Mouse (Mus musculus) neural tube, embryonic 10.5 days (tissue): ENCODE data around the gene Ptpn3.
"Not testable (repeated sequence)": the region's sequence is repeated elsewhere in the genome, so short reads cannot be mapped to it uniquely, and the experiment has no call there.

Experiments used
- DNase-seq: peaks from one replicate; pipeline ENCODE4 v3.0.0-alpha.2; 2017; ENCODE audit warnings: low spot score; ENCODE audit errors: extremely low spot score

Ptpn3 gene

DNA sequence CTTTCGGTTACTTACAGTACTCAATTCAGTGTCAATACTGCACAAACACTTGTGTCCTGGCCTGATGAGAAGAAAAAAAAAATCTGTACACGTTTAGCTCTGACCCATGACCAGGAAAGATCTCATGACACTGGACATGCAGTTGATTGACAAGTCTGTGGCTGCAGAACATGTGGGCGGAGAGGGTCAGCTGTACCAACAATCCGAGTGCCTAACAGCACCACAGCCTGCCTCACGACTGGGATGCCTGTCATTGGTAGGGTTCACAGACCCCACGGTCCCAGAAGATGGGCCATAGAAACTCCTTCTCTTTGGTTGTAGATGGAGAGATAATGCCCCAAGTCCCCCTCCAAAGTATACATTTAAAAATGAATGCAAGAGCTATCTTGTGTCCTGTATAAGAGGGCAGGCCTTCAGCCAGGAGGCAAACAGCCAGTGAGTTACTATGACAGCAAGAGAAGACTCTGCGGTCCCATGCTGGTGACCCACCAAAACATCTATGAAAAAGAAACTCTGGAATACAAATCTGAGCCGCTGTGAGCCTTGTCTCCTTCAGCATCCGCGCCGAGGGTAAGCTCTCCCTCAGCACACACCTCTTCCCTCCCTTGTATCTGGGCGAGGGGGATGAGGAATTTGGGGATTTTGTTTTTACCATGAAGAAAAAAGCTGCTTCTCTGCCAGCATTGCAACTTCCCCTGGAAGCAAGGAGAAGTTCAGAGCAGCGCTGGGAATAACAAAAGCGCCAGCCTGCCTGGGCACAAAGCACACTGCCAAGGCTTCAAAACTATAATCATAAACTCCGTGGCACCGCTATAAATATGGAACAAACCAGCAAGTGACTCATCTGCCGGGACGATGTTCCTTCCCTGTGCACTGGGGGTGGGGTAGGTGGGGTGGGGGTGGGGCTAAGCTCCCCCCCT lies 72.8 kb downstream of the Ptpn3 start:
- DNase-seq = no peak

DNA sequence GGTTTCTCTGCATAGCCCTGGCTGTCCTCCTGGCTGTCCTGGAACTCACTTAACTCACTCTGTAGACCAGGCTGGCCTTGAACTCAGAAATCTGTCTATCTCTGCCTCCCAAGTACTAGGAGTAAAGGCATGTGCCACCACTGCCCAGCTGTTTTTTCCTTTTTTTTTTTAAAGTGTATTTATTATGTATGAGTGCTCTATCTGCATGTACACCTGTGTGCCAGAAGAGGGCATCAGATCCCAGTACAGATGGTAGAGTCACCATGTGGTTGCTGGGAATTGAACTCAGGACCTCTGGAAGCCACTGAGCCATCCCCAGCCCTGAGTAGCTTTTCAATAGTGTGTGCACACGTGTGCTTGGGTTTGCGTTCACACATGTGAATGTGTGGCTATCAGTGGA lies 76.9 kb downstream of the Ptpn3 start:
- DNase-seq = no peak

DNA sequence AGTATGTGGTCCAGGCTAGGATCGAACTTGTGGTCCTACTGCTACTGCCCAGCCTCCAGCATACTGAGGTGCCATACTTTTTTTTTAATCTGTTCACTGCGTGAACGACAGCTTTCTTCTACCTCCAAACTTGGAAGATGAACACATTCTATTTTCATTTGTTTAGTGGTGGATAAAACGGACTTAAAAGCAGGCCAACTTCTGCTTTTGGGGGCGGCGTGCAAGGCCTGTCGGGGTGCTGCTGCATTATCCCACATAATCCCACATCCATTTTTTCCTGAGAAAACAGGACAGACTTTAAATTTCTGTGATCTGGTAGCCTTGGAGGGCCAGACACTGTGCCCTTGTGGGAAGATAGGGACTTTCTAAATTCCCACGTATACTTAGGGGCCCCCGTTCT lies 83.9 kb downstream of the Ptpn3 start:
- no peak for DNase-seq

DNA sequence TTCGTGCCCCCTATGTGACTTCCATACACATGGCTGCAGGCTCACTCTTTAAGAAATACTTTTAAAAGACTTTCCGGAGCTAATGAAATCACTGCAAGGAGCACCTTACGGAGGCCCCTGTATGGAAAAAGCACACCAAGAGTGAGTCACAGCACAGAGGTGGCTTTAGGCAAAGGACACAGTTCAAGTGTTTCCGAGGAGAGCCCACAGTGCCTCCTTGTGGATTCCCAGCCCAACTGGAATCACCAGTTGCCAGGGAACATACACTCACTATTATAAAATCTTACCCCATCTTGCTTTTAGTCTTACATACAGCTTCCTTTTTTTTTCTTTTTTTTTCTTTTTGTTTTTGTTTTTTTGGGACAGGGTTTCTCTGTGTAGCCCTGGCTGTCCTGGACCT lies 85.1 kb downstream of the Ptpn3 start:
- no peak for DNase-seq

DNA sequence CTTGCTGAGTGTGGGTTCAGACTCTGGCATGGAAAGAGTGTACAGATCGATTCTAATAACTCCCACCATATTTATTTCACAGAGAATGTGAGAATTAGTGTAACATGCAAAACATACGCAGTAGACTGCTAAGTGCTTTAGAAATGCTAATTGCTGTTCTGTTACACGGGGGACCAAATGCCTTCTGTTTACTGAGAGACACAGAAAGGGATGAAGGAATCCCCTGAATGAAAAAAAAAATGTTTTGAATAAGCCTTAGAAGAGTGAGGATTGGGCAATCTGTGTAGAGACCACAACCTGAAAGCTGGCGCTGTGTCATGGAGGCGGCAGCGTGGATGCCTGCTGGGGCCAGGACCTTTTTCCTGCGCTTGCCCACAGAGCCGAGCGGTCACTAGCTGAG lies 86.8 kb downstream of the Ptpn3 start:
- no peak for DNase-seq

DNA sequence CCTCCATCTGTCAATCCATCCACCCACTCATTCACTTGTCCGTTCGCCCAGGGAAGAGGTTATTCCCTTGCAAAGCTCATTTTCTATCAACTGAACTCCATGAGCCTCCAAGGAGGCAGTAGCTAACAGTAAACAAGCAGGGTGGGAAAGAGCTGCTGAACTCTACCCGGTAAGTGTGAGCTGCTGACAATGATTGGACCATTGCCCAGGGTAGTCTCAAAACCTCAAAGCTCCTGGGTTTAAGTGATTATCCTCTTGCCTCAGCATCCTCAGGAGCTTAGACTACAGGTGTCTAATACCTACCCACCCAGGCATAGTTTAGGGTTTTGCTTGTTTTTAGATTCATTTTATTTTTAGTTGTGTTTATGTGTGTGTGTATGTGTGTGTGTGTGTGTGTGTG lies 87.5 kb downstream of the Ptpn3 start:
- no peak for DNase-seq

DNA sequence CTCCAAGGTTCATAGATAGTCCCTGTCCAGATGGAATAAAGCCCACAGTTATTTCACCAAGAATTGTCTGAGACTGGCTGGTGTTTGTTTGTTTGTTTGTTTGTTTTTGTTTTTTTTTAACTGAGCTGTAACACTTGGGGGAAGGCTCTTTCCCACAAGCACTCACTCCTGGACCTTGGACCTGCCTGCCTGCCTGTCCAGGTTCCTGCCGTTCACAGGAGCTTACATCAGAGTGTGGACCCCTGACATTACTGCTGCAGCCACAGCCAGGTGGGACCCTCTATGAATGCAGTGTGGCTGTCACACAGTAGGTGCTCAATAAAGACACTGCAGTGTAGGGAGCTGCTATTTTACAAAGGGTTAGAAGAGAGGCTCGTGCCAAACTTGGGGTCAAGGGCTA lies 89.9 kb downstream of the Ptpn3 start:
- no peak for DNase-seq

DNA sequence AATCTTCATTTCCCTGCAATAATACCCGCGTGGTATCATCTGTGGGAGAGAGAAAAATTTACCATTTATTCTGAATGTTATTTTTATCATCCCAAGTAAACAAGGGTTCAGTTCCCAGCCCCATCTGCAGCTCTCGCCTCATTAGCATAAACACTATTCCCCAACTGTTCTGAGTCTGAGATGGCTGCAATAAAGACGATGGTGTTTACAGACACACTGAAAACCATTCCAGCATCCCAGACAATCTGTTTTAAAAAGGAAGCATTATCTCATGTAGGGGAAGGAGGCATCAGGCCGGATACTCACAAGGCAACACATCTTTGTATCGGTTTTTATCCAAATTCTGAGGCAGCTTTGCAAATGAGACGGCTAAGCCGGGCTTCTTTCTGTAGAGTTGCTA lies 95.7 kb downstream of the Ptpn3 start:
- no peak for DNase-seq

DNA sequence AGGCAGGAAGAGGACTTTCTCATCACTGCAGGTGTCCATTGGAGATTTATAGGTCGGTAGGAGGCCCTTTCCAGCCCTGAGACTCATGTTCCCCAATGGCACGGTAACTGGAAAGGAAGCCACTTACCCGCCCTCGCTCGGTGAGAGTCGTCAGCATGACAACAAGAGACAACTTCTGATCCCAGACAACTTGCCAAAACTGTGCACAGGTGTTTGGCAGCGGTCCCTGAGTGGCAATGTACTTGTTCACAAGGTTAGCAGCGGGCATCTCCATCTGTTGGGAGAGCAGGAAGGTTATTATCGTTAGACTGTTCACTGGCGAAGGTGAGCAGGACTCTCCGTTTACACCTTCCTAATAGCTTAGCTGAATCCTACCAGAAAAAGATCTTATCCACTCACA lies 96.9 kb downstream of the Ptpn3 start:
- DNase-seq = no peak

DNA sequence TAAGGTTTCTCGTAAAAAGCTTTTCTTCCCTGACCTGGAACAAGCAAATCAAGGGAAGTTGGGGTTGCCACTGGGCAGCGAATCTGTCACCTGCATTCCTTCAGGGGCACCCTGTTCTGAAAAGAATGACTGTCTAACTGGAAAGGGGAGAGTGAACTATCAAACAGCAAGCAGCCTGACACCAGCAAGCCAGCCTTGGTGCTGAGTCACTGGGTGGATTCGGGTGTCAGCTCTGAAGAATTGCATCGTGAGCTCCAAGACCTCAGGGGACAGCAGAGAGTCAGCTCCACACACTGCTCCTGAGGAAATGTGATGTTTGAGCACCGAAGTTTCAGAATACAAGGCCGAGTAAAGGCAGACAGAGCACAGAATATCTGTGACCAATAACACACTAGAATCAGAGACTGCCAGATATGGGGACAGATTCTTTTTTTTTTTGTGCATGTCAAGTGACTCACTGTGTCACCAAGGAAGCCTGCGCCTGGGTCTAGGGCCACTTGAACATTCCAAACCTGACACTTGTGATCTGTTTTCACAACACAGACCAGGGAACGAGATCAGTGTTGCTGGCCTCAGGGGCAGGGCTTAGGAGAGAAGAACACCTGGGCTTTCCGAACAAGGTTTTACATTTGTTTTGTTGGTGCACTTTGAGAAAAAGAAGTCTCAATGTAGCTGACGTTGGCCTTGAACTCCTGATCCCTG lies 98.8 kb downstream of the Ptpn3 start:
- no peak for DNase-seq

DNA sequence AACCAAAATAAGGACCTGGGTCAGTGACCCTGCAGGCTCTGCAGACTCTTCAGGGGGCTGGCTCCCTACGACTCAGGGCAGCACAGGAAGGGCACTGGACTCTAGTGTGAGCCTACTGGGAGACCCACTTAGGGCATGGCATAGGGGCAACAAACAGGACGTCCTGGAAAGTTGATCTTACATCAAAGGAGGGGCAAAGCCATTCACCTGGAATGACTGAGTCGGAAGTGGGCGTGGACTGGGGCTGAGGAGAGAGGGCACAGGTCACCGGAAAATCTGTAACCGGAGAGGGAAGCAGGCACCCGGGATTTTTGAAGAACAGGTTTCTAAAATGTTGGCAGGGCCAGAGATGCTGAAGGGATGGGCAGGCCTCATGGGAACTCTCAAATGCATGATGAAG lies 99.5 kb downstream of the Ptpn3 start:
- no peak for DNase-seq

DNA sequence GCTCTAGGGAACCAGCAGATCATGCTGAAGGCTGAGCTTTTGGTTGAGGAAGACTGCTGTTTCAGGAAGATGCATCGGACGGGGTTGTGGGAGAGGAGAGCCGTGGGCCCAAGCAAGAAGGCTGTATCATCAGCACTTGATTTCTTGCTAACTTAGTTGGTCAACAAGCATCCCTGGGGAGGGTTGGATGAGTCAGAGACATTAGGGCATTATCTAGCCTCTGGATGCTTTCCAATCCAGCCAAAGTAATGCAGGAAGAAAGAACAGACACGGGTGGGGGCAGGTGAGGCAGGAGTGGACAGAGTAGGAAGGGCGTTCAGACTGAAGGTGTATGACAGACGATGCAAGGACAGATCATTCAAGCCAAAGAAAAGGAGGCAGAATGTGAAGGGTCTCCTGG lies 101.0 kb downstream of the Ptpn3 start:
- DNase-seq = no peak

DNA sequence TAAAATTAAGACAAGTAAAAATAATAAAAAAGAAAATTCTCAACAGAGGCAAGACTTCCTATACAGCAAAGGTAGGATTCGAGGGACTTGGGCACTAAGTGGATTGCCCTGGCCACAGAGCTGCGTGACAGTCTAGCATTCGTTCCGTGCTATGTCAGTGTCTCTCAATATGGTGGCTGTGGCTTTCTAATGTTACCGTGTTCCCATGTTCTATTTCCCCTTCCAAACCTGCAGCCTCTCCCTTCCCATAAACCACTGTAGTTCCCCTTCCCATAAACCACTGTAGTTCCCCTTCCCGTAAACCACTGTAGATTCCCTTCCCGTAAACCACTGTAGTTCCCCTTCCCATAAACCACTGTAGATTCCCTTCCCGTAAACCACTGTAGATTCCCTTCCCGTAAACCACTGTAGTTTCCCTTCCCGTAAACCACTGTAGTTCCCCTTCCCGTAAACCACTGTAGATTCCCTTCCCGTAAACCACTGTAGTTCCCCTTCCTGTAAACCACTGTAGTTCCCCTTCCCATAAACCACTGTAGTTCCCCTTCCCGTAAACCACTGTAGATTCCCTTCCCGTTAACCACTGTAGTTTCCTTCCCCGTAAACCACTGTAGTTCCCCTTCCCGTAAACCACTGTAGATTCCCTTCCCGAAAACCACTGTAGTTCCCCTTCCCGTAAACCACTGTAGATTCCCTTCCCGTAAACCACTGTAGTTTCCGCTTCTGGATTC lies 102.8 kb downstream of the Ptpn3 start:
- not testable (repeated sequence) for DNase-seq

DNA sequence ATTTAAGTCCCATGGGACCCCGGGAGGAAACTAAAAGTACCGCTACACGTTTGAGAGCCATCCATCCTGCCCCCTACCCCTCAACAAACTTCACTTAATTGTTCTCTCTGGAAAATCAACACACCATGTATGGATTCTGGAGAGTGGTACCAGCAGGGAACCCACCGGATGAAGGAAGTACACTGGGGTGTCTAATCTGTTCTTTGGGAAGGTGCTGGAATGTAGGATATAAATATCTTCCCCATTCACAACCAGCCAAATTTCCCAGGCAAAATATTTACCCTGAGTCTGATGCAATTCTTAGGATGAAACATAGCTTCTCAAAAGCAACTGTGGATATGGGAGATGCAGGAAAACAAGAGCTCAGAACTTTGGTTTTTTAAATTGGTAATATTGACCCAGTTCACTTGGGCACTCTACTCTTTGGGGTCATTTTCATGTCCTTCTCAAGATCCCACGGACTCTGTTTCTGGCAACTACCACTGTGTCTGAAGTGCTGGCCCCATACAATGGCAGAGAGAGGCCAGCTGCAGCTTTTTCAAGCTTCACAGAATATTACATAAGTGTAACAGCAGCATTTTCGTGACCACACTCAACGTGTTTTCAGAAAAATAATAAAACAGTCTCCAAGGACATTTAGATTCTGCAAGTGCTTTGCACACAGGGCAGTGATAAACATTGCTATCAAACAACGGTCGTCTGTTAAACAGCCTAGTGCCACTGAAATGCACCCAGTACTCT lies 109.9 kb downstream of the Ptpn3 start:
- DNase-seq = no peak

DNA sequence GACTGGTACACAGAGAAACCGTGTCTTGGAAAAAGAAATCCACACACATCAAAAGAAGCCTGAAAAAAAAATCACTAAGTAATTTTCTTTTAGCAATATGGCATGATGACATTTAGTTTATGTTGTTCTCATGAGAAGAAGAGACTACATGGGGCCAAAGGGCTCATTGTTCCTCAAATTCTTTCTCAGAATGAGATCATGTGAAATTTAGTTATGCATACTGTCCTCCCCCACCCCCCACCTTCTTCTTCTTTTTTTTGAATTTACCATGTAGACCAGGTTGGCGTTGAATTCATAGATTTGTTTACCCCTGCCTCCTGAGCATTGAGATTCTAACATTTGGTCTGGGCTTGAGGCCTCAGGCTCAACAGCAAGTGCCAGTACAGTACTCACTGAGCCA lies 111.8 kb downstream of the Ptpn3 start:
- no peak for DNase-seq

DNA sequence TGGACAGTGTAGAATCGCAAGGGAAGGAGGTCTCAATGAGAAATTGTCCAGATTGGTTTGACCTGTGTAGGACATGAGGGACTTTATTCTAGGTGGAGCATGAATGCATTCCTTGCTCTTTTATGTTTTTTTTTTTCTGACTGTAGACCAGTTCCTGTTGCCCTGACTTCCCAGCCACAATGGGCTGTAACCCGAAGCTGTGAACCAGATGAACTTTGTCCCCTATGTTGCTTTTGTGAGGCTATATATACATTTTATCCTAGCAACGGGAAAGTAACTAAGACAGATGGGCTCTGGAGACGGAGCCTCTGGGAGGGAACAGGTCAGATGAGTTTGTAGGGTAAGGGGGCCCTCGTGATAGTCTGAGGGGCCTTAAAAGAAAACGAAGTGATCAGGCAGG lies 115.6 kb downstream of the Ptpn3 start:
- no peak for DNase-seq

DNA sequence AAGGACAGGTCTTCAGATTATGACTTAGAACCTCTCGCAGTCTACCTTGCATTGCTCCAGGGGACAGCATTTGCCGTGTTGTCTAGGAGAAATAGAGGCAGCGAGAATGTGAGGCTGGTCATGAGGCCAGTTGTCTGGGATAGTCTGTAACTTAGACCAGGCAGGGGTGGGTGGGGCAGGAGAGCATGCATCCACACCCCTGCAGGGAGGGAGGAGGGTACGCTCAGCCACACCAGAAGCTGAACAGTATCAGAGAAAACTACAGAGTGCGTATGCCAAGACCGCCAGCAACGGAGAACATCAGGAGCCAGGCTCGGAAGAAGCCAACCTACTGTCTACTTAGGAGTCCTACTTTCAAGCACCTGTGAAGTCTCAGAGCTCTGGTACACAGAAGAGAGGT lies 116.2 kb downstream of the Ptpn3 start:
- no peak for DNase-seq

DNA sequence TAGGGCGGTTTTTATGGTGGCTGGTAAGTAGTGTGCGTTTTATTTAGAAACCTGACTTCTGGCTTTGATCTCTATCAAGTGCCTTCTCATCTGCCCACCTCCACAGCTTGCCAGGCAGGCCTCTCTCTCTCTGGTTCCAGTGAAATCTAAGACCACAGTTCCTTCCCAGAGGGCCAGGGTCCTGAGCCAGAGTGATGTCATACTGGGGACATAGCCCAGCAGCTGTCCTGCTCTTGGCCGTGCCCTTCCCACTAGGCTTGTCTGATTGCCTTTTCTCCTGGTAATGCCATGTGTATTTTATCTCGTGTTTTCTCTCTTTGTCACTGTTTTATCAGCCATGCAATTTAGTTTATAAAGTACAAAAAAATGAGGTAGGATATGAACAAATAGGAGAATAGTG lies 118.1 kb downstream of the Ptpn3 start:
- DNase-seq = no peak

DNA sequence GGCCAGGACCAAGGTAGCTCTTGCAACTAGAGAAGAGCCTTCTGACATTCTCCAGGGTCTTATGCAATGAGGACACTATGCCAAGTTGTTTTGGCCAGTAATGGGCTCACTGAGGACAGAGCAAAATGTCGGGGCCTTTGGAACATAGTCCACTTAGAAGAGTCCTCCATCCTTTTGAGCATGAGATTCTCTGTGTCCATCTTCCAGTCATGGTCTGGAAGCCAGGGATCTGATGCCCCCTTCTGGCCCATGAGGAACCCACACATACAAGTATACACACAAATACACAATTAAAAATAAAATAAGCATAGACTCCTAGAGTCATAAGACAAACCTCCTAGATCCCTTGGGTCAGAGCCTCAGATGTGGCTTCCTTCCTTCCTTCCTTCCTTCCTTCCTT lies 120.1 kb downstream of the Ptpn3 start:
- DNase-seq = no peak

DNA sequence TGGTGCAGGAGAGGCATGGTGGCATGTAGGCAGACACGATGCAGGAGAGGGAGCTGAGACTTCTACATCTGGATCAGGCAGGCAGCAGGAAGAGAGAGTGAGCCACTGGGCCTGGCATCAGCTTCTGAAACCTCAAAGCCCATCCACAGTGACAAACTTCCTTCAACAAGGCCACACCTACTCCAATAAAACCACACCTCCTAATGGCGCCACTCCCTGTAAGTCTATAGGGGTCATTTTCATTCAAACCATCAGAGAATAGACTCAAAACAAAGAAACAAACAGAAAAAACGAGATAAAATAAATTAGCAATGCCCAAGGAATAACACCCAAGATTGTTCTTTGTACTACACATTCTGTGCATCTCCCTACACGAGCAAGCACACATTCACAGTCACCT lies 122.8 kb downstream of the Ptpn3 start:
- no peak for DNase-seq

DNA sequence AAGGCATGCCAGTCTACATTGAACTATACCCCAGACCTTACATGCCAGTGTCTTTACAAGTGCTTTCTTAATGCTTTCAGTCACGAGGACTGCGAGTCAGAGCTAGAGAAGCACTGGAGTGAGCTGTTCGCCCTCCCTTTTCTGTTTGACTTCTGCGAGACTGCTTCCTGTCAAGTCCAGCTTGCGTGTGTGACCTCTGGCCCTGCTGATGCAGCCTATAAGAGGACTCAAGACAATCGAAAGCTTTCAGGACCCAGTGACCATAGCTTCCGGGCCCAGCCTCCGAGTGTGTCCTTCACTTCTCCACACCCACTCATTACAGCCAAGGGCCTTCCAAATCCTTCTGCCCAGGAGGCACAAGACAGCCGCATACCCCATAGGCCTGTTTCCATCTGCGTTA lies 126.3 kb downstream of the Ptpn3 start:
- no peak for DNase-seq

DNA sequence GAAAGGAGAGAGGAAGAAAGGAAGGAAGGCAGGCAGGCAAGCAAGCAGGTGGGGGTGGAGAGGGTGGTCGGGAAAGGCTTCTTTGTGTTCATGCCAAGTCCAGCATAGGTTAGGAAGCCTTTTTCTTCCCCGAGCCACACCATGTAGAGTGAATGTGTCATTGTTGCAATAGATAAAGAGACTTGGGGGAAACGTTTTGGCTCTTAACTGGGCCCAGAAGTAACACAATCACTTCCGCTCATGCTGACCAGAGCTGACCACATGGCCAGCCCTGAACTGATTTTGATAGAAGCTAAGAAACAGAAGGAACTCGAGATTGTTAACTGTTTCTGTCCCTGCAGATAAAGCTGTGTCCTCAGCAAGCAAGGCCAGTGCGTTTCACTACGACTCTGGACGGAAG lies 128.8 kb downstream of the Ptpn3 start:
- no peak for DNase-seq
